Mouse (Mus musculus): Measurements from ENCODE around the gene Nat8f2.
"Not testable (repeated sequence)": the region's sequence is repeated elsewhere in the genome, so short reads cannot be mapped to it uniquely, and the experiment has no call there.

DNA sequence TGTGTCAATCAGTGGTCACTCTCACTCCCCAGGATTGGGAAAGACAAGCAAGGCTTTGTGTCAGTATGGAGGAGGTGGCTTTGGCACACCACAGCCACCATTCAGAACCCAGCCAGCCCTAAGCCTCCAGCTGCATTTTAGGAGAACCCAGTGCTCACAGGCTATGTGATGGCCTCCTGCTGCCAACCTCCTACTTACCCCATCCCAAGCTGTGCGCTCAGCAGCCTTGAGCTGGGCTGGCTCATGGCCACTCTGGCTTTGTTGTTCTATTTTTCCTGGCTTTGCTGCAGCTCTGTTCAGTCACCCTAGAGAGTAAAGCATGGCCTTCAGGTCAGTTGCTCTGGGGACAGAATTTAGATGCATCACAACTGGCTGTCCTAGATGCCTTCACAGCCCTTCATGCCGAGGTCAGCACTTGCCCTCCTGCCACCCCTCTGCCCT, 38.0 kb upstream of the Nat8f2 start:
- TF ChIP-seq CTCF (IDR thresholded peaks at IDR 0.05; ENCODE audit: low read depth); EP300 (optimal IDR thresholded peaks at IDR 0.05): not testable (repeated sequence)

All from stomach, postnatal 0 days (tissue).